Mouse (Mus musculus) olfactory bulb, adult 2 months (tissue): ENCODE measurements around the gene Usp40. TPM values are rescaled to one million over a fixed set of nuclear protein-coding genes. Genes with fewer than 3 reads are reported as not detected.

Source experiments
- H3K27ac ChIP-seq: fragments of 200-500 bp; 2 replicates; pipeline ENCODE4 v1.5.1; 2012; ENCODE audit warnings: low read depth, low read length; ENCODE audit not compliant: insufficient read depth
- H3K4me1 ChIP-seq: fragments of 200-500 bp; 2 replicates; pipeline ENCODE4 v1.6.1; 2012; ENCODE audit warnings: low read length; ENCODE audit not compliant: control insufficient read depth, insufficient read depth
- H3K4me3 ChIP-seq: fragments of 200-500 bp; 2 replicates; pipeline ENCODE4 v1.5.1; 2012; ENCODE audit warnings: mild to moderate bottlenecking, low read depth, low read length, moderate library complexity; ENCODE audit not compliant: insufficient read depth
- CTCF ChIP-seq: fragments of 200-500 bp; IDR thresholded peaks from 2 replicates; pipeline ENCODE4 v1.5.1; 2012; ENCODE audit warnings: low read depth, mild to moderate bottlenecking, low read length, moderate library complexity; ENCODE audit not compliant: insufficient read depth
- POLR2A ChIP-seq: fragments of 200-500 bp; IDR thresholded peaks from 2 replicates; pipeline ENCODE4 v1.6.1; 2012; ENCODE audit warnings: mild to moderate bottlenecking, low read depth, low read length, moderate library complexity; ENCODE audit not compliant: insufficient read depth
- WGBS: fragments of 180-500 bp; shearing (Covaris S2); methylation state at CpG from one replicate; pipeline ENCODE4 v1.1.7; 2018; 5-methylcytosine and 5-hydroxymethylcytosine counted together
- polyA plus RNA-seq: library from polyadenylated mRNA; stranded (reverse); fragments of >200 nt; gene quantifications from 2 replicates; pipeline ENCODE4 v1.2.4, GENCODE M21; 2012; ENCODE audit warnings: low replicate concordance; ENCODE audit not compliant: missing spikeins, insufficient read depth, insufficient read length

Usp40 gene
- polyA plus RNA-seq, 1 experiment, result not detected

DNA sequence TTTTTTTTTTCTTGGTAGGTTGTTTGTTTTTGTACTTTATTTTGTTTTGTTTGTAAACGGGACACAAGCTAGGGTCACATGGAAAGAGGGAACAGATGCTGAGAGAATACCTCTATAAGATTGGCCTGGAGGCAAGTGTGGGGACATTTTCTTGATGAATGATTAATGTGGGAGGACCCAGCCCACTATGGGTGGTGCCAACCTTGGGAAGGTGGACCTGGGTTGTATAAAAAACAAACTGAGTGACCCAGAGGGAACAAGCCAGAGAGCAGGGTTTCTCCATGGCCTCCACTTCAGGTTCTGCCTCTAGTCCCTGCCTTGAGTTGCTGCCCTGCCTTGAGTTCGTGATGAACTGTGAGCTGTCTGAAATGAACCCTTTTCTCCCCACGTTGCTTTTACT, 1.2 kb upstream of the Usp40 start:
- peaks cover 3% of the 10 kb centered on the region; the same call in 1 of the 2 replicates for H3K4me1 ChIP-seq
- TF ChIP-seq POLR2A (no peak), CTCF (no peak)
- WGBS, result 80% methylated on average over 3 of the region's 3 CpGs
- no peak overlapping the region for H3K4me3 ChIP-seq
- H3K27ac ChIP-seq, result no peak overlapping the region

DNA sequence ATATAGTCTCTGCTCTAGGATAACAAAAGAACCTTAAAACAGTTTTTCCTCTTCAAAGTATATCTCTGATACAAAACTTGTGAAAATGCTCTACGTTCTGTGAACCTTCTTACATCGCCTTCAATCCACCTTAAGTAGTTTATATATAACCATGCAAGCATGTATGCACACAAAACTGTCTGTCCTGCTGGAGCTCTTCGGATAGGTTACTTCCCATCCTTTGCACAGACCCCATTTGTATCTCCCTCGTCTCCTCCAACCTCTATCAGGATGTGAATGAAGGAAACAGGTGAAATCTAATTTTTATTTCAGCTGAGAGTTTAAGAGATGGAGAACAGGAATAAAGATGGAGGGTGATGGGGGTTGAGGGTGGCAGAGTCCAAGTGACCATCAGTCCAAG, 384 bp upstream of the Usp40 start:
- Histone ChIP-seq H3K27ac (no peak overlapping the region), H3K4me3 (no peak overlapping the region), H3K4me1 (peaks cover 3% of the 10 kb centered on the region; the same call in 1 of the 2 replicates)
- 30% methylated on average over 4 of the region's 4 CpGs for WGBS
- no peak for TF ChIP-seq CTCF
- TF ChIP-seq POLR2A, result no peak

DNA sequence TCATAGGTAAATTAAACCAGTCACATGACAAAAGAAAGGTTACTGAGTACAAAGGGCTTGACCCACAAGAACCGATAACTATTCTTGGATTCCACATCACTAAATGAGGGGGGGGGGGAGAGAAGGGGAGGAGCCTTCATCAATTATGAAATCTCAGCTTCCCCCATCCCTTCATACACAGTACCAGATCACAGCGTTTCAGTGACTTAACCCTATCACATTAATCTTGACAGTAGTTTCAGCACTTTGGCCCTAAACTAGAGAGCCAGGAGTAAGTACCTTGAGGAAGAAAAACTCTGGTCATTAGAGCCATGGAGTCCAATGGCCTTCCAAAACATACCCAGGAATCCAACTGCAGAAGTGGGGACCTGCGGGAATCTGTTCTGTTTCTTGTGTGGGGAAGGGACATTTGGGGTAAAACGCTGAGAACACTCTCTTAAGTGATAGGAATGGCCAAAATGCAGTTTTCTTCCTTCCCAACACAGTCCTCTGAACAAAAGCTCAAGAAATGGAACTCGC, 600 bp downstream of the Usp40 start:
- WGBS, result 0% methylated on average over 5 of the region's 5 CpGs
- no peak for TF ChIP-seq POLR2A
- no peak for TF ChIP-seq CTCF

DNA sequence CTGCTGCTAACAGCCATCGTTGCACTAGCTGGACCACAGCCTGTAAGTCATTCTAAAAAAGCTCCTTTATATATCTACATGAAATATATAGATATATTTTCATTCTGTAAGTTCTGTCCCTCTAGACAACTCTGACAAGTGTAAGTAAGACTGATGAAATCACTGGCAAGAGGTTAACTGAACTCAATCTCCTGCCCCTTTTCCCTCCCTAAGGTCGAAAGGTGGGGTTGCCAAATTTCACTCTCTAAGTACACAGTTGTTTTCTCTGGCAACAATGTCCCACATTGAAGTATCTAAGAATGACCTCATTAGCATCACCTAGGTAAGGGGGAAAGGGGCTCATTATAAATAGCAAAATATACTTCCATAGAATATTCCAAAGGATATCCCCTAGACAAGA, 15.6 kb downstream of the Usp40 start:
- 93% methylated on average over 2 of the region's 2 CpGs for WGBS
- Histone ChIP-seq H3K4me3 (no peak overlapping the region), H3K27ac (no peak overlapping the region), H3K4me1 (no peaks in the 10 kb centered on the region)
- TF ChIP-seq POLR2A (no peak), CTCF (no peak)

More for the DNA sequence above, 600 bp downstream of the Usp40 start:
- peak overlapping the region; percentile 69 for H3K4me3 ChIP-seq
- peaks cover 3% of the 10 kb centered on the region; the same call in 1 of the 2 replicates for H3K4me1 ChIP-seq
- peak overlapping the region; percentile 84 for H3K27ac ChIP-seq

DNA sequence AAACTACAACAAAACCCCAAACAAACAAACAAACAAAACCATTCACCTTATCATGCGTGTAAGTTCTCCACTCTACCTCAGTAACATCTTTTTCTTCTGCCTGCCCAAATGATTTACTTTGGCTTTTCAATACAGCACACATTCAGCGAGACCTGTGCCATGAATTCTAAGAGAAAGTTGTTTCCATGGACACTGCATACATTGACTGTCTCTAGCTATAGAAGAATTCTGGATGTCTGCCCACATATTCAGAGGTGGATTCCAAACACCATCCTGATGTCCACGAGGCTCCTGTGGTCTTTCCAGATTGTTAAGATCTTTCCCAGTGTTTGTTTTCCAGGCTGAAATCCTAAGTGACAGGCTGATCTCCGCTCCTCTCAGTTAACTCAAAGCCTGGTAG, 26.1 kb downstream of the Usp40 start:
- Histone ChIP-seq H3K4me1 (no peaks in the 10 kb centered on the region), H3K27ac (no peak overlapping the region), H3K4me3 (no peak overlapping the region)
- 61% methylated on average over 4 of the region's 4 CpGs for WGBS
- no peak for TF ChIP-seq CTCF

DNA sequence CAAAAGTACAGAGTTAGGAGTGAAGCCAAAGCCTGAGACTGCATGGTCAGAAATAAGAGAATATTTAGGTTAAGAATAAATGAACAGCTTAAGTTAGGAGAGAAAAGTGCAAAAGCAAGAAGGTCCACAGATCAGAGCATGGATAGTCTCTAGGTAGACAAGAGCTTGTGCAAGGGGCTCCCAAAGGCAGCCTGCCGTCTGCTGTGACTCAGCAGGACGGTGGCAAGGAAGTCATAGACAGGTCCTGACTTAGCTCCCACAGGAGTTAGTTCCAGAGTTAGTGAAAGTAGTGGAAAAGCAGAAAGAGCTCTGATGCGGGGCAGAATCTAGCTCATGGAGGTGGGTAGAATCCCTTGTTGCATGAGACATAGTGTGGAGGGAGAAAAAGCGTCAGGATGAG, 38.0 kb downstream of the Usp40 start:
- 86% methylated on average over 4 of the region's 4 CpGs for WGBS
- TF ChIP-seq POLR2A (no peak), CTCF (no peak)

DNA sequence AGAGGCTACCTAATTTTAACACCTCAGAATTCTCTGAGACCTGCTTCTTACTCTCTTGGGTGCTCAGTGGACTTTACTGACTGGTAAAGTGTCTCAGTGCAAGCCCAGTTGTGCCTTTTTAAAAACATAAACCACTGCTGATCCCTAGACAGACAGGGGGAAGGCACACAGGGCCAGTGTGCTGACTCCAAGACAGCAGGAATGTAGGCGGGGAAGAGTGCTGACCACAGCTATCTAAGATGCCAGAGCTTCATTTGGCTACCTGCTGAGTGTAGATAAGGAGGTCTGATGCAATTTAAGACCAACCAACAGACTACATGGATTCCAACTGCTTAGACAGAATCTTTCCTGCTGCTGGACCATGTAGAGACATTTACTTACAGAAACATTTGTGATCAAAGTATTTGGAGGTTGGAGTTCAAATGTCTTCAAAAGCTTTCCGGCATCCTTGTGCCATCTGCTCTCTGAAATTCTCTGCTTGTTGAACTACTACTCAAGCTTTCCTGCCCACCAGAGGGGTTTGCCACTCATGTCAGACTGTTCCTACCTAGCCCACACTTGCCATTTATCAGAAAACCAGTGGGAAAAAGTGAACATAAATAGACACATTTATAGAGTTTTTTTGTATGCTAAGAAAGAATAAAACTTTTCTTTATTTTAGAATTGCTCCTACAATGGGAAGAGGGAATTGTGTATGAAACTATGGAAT, 46.7 kb downstream of the Usp40 start:
- TF ChIP-seq POLR2A (no peak), CTCF (no peak)
- WGBS, result 83% methylated on average over 2 of the region's 2 CpGs
- H3K27ac ChIP-seq, result no peak overlapping the region

More for the DNA sequence above, 38.0 kb downstream of the Usp40 start:
- H3K4me1 ChIP-seq, result no peaks in the 10 kb centered on the region
- no peak overlapping the region for H3K4me3 ChIP-seq
- H3K27ac ChIP-seq, result no peak overlapping the region

DNA sequence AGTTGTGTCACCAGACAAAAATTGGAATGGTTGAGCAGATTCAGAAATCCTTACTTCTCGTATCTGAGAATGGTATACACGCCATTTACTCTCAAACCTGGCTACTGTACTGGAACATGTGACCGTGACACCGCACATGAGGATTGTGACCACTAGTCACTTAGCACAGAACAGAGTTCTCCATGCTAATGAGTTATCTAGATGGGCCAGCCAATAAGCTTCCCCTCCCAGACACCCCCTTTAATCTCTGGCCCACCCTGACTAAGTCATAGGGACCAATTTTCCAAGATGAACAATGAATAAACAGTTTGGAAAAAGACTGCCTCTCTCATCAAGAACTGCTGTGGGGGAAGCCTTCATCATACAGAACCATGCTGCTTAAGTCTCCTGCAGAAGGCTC, 47.6 kb downstream of the Usp40 start:
- no peak for TF ChIP-seq POLR2A
- no peak for TF ChIP-seq CTCF
- H3K27ac ChIP-seq, result no peak overlapping the region
- H3K4me1 ChIP-seq, result peaks cover 2% of the 10 kb centered on the region; the same call in 1 of the 2 replicates
- H3K4me3 ChIP-seq, result no peak overlapping the region
- 97% methylated on average over 4 of the region's 4 CpGs for WGBS

More for the DNA sequence above, 46.7 kb downstream of the Usp40 start:
- peaks cover 2% of the 10 kb centered on the region; the same call in 1 of the 2 replicates for H3K4me1 ChIP-seq
- H3K4me3 ChIP-seq, result no peak overlapping the region

DNA sequence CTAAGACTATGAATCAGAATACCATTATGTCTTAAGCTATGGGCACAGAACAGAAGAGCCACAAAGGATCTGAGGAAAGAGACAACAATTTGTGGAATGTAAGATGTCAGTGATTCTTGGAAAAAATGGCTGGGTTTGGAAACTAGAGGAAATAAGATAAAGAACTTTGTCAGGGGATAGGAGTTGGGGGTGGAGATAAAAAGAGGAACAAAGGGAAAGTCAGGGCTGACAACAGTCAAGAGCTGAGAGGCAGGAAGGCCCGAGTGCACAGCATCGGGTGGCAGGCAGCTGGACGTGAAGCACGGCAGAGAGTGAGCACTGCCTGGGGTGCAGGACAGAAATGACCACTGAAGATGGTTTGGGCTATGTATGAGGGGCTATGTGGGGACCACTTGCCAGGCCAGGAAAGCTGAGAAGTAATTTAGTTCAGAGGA, 48.3 kb downstream of the Usp40 start:
- H3K4me1 ChIP-seq, result peaks cover 2% of the 10 kb centered on the region; the same call in 1 of the 2 replicates
- 59% methylated on average over 4 of the region's 4 CpGs for WGBS
- H3K4me3 ChIP-seq, result no peak overlapping the region
- TF ChIP-seq CTCF, result no peak
- no peak for TF ChIP-seq POLR2A
- H3K27ac ChIP-seq, result no peak overlapping the region

DNA sequence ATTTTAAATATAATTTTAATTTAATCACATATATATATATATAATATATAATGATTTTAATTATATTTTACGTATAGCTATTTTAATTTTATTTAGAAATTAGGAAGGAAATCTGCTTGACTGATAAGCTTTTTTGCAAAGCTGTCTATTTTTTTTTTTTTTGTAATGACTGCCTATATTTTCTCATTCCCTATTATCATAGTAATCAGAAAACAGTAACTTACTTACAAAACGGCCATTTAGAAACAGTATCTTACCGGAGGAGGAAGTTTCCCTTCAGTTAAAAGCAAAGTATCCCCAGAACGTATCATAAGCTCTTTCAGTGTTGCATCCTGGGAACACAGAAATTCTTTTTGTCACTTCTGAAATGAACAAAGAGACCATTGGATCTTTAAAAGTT, 48.8 kb downstream of the Usp40 start:
- WGBS, result 87% methylated on average over 4 of the region's 4 CpGs
- H3K4me1 ChIP-seq, result peaks cover 2% of the 10 kb centered on the region; the same call in 1 of the 2 replicates
- TF ChIP-seq POLR2A (no peak), CTCF (no peak)
- no peak overlapping the region for H3K27ac ChIP-seq
- no peak overlapping the region for H3K4me3 ChIP-seq
